Mouse (Mus musculus): Measurements from ENCODE around the gene Sez6. TPM values are rescaled to one million over a fixed set of nuclear protein-coding genes. Genes with fewer than 3 reads are reported as not detected.

The Sez6 gene
- total RNA-seq, 2 experiments from 2014 or later, result 145 to 154 TPM

DNA sequence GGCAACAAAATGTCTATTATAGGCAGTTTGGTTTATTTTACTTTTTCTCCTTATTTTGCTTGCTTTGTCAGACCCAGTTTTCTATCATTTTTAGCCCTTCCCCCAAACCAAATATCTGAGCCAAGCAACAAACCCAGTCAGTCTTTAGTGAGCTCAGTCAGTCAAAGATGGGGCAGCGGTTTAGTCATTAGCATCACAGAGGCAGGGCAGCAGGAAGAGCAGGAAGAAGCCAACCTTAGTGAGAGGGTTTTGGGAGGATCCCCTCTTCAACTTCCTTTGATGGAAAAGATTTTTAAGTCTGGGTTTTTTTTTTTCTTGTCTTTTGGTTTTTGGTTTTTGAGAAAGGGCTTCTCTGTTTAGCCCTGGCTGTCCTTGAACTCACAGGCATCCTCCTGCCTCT is 25.9 kb upstream of the Sez6 start:
- DNase-seq (ENCODE audit: low spot score in 2 of 2), result no peak

DNA sequence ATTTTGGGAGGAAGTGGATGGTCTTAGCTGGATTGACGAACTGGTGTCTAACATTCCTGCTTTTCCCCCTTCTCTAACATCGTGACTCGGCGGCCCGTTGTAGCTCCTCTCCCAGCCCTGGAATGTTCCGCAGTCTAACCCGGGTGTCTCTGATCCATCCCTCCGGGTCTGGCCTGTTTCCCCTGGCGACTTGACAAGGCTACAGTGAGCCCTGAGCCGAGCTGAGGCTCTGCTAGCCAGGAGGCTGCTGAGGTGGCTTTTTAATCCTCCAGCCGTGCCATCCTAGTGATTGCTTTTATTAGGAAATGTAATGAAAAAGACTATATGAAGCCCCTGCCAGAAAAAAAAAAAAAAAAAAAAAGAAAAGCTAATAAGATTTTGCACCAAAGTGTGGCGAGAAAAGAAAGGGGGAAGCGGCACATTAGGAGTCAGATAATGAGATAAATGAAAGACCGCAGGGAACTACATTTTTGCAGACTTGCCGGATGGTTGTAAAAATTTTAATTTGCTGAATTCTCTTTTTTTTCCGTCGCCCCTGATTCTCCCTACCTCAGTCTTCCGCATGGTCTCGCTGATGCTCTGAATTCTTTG is 24.4 kb upstream of the Sez6 start:
- DNase-seq (ENCODE audit: low spot score in 2 of 2), result no peak

DNA sequence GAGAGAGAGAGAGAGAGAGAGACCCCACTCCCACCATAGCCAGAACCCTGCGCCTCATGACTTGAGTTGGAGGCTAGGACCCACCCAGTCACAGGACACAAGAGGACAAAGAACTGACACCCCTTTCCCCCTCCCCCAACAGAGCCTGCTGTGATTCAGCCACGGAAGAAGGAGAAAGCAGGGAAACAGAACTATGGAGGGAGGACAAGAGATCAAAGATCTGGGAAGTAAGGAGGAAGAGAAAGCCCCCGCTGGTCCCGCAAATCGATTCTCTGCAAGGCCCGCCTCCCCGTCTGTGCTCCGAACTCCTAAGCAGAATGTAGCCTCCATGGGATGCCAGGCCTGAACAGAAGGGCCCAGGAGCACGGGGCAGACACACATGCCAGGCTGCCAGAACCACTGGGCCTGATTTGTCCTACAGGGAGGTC is 23.8 kb upstream of the Sez6 start:
- DNase-seq (ENCODE audit: low spot score in 2 of 2), result no peak

DNA sequence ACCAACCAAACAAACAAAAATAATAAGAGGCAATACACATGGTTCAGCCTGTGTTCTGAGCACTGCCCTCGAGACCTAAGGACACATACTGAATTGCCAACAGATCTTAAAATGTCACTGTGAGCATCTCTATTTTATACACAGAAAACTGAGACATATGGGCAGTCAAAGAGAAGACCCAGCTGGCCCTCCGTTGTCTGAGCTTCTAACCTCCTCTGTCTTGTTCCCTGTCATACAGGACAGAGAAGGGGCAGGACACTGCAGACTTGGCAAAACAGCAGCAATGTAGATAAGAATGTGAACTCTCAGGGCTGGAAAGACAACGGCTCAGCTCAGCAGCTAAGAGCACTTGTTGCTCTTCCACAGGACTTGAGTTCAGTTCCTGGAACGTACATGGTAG is 22.1 kb upstream of the Sez6 start:
- DNase-seq (ENCODE audit: low spot score in 2 of 2), result no peak

DNA sequence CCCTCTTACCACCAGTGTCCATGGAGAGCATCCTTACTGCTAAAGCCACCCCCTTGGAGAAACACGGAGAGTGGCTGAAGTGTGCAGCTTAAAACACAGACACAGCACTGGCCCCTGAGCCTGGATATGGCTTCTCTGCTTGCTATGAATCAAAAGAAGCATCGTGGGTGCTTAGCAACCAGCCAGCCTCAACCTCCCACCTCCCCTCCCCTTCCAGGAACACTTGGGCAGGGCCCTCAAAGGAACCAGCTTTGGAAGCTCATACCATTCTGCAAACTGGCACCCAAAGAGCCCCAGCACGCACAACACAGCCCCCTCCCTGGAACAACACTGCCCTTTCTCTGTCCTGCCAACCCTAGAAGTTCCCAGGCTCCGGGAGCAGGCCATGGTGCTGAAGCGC is 21.2 kb upstream of the Sez6 start:
- DNase-seq (ENCODE audit: low spot score in 2 of 2), result no peak

DNA sequence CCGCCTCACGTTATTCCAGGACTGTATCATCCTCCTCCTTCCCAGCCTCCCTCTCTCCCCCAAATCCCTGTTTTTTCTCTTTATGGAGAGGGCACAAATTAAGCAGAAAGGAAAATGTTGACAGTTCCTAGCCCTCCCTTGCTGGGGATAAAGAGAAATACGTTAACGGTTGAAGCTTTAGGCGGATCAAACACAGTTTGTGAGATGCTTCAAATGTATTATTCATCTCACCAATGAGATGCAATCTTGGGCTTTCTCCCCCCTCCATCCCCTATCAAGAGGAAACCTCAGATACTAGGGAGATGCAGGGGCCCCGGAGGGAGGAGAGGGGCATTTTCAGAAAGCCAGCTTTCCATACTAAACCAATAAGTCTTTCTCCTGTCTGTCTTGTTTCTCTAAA is 20.8 kb upstream of the Sez6 start:
- DNase-seq (ENCODE audit: low spot score in 2 of 2), result no peak

DNA sequence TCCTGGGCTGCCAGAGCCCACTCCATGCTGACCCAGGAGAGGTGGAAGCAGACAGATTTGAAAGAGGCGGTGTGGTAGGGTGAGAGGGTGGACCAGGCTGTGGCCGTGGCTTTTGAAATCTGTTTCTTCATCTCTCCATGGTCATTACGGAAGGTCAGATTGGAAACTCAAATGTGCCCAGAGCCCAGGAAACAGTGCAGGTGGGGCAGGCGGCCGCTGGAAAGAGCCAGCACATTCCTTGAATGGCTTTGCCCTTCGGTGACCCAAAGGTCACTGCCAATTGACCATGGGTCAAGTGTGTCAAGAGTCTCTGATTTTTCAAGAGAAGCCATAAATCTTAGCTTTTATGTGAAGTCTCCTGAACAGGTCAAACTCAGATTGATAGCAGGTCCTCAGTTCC is 17.1 kb upstream of the Sez6 start:
- no peak for DNase-seq (ENCODE audit: low spot score in 2 of 2)

DNA sequence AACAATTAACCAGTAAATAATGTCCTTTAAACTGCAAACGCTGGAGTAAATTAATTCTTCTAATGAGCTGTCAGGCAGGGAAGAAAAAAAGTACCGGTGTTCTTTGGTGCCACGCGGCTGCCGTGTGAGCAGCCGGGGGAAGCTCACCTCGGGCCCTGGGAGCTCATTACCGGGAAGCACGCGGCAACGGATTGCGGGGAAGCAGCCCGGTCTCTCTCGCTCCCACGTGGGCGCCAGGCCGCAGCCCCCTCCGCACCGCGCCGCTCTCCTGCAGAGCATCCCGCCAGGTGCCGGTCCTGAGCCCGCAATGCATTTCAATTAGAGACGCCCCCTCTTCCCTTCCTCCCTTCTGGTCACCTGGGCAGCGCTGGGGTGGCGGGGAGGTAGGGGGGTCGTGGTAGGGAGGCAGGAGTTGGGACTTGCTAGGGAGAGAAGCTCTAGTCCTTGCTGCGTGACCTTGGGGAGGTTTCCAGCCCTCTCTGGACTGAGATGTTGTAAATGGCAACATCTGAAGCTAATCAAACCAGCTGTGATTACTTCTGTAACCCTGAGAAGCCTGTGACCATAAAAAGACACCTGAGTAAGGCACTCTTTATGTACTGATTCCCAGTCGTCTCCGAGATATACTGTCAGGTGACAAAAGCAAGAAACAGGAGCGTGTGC is 15.9 kb upstream of the Sez6 start:
- DNase-seq (ENCODE audit: low spot score in 2 of 2), result no peak

DNA sequence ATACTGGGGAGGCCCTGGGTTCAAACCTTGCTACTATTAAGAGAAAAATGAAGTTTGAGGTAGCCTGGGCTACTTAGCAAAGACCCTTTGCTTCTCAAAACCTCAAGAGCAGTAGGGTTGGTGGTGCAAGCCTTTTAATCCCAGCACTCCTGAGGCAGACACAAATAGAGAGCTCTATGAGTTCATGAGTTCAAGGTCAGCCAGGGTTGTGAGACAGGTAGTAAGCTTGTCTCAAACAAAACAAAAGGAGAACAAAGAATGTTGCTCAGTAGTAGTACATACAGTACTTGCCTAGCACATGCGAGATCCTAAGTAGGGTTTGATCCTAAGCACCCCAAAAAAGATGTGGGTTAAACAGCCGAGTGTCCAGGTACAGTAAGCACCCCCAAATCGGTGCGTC is 13.9 kb upstream of the Sez6 start:
- no peak for DNase-seq (ENCODE audit: low spot score in 2 of 2)

DNA sequence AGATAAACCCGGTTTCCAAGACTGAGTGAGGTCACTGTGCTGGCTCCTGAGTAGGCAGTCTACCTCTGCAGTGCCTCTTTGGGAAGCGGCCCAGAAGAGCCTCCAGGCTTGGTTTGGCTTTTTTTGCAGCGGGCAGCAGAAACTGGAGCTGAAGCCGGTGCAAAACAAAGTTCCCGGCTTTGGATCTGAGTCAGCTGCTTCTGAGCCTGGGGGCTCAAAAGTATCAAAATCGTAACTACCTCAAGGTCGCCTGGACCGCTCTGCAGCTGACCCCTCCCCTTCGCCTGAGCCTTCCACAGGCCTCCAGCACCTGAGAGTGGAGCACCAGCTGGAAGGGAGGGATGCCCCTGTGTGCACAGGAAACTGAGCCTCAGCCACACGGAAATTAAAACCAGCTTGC is 13.4 kb upstream of the Sez6 start:
- DNase-seq (ENCODE audit: low spot score in 2 of 2), result no peak

DNA sequence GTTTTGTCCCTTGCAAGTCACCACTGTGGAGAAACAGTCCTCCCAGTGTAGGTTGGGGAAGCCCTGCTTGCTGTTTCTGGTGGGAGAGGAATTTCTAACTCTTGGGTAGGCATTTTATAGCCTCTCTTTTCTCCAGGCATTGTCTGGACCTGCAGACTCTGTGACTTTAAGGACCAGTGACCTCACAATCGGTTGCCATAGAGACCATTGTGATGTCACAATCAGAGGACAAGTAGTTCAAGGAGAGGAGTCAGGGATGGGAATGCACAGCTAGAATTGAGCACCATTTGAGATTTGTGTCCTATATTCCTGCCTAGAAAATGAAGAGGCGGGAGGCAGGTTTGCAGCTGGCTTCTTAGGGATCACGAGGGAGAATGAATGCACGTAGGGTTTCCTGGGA is 7.3 kb upstream of the Sez6 start:
- DNase-seq (ENCODE audit: low spot score in 2 of 2), result no peak

DNA sequence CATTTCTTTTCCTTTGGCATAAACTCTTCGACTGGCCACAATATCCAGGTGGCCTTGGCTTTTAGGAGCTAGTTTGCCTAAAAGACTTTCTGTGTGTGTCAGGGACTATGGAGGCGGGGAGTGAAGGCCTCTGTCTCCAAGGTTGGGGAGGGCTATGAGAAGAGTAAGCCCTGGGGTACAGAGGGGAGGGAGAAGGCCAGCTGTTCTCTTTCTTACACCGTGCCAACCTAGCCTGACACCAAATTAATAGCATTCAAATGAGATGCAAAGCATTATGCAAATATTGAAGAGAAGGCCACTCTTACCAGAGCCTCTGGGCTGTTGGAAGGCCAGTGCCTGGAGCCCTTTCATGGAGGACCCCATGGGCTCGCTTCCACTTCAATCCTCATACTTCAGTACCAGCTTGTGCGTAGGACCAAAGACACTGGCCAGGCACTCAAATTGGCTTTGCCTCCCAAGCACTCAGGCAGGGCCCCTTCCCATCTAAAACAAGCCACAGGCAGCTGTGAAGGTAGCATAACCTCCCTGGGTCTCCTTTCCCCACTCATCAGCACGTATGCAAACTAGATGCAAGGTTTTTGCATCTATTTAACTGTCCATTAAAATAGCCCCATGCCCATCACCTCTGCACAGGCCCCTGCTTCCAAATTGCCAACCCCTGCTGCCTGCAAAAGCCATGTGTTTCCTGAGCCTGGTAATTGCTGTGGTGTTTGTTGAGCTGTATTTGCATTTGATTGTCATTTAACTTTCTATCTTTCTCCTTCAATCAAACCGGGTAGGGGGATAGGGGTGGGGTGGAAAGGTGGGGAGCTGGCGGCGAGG is 4.6 kb upstream of the Sez6 start:
- DNase-seq (ENCODE audit: low spot score in 2 of 2), result no peak

DNA sequence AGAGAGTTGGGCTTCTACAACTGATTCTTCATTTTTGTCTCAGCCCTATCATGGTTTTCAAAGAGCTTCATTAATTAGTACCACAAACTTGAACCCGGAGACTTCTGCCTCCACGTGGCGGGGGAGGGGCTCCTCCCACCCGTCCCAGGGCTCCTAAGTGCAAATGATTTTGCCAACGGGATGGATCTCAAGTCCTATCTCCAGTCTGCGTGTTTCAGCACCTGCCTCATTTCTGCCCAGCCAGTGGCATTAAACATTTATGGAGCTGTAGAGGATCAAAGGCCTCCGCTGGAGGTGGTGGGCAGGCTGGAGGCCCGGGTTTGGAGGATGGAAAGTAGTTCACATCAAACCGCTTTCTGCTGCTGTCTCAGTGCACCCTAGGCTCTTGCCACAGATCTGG is 3.9 kb upstream of the Sez6 start:
- DNase-seq (ENCODE audit: low spot score in 2 of 2), result no peak

DNA sequence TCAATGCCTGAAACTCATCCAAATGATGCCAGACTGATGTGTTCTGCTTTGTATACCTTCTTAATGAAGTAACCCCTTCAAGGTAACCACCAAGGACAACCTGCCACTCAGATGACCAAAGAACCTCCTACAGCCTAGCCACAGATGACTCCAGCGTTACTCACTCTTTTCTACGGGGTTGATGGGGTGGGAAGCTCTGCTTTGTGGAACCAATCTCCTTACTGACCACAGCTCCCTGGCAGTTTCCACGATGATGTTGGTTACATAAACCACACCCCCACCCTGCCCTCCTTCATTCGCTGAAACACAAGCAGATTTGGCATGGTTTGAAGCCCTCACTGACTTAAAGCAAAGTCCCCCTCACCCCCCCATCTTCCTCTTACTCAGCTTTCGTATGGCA is 2.8 kb upstream of the Sez6 start:
- no peak for DNase-seq (ENCODE audit: low spot score in 2 of 2)

DNA sequence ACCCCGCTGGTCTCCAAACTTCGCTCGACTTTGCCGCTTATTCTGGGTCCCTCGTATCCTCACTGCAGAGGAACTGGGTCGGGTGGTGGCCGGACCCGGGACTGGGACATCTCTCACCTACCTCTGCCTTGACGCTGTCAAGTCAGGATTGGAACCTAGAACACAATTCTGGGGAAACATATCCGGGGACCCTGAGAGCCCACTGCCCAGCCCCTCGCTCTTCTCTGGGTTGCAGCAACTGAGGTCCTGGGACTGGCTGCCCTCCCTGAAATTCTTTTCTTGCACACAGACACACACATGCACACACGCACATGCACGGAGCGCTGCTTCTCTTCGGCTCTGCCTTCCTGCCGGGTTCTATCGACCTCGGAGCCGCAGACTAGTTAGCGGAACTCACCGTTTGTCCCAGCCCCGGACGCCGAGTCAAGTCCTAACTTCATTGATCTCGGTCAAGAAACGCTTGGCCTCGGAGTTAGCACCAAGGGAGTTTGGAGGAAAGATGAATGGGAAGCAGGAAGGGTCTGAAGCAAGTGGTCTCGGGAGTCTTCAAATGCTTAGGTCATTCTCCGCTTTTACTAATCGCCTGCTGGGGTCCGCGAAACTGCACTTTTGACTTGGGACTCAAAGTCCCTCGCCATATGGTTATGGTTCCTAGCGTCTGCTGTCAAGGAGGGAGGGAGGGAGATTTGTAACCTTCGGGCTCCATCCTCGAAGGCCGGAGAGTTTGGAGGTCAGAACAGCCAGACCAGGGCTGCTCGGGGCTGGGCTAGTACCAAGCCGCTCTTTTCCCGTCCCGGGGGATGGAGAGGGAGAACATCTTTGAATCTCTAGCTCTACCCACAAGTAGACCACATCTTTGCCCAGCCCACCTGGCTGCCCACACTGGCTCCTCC is 1.2 kb downstream of the Sez6 start:
- no peak for DNase-seq (ENCODE audit: low spot score in 2 of 2)

DNA sequence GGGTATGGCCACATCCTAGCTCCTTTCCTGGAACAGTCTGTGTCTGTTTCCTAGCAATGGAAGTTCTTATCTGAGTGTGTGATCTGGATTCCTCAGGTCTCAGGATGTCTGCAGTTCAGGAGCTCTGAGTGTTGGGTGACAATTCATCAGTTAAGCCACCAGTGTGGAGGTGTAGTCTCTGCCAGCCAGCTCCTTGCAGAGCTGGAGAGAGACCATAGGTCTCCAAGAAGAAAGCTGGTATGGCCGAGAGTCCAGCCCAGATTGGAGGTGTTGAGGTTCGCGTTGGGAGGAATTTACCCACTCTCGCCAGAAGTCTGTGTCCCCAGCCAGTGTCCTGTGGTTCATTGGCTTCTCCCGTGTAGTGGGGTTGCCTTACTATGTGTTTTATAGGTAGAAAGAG is 2.0 kb downstream of the Sez6 start:
- DNase-seq (ENCODE audit: low spot score in 2 of 2), result no peak

DNA sequence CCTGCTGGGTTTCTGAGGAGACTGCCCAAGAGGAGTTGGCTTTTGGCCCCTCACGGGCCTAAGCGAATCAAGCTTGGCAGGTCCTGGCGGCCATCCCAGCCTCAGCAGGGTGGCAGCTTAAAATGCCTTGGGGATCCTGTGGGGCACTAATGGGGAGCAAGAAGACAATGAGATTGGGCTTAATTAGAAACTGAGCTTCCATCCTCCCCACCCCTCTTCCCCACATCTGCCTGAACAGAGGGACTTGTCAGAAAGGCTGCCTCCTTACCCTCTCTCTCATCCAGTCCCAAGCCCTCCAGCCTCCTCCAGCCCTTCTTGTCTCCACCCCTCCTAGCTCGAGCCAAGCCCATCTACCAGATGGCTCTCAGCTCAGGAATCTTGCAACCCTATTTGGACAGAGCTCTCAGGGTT is 3.5 kb downstream of the Sez6 start:
- DNase-seq (ENCODE audit: low spot score in 2 of 2), result no peak

DNA sequence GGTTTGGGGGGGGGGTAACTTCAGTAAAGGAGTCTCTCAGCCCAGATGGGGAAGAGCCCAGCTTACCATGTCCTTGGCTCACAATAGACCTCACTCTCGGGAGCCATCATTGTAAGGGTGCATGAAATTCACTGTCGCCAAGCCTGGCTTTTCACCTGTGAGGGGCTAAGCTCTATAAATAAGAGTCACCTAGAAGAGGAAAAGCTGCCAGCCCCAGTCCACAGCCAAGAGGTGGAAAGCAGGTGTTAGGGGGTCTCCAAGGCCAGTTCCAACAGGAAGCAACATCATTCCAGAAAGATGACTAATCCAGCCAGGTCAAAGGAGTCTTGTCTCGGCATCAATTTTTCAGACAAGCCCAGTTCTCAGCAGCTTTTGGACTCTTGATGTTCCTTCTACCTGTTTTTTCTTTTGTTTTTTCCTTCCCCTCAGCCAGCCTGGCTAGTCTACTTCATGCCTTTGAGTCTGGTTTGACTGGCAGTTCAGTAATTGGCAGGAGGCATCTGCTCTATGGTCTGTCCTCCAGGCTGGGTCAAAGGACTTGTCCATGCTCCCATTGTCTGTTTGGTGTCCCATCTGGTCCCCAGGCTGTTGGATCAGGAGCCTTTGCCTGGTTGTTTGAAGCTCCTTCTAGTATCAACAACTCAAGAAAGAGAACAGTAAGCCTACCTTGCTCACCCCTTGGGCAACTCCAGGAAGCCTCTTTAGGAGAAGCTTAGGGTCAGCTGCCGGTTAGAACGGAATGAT is 4.1 kb downstream of the Sez6 start:
- DNase-seq (ENCODE audit: low spot score in 2 of 2), result no peak

DNA sequence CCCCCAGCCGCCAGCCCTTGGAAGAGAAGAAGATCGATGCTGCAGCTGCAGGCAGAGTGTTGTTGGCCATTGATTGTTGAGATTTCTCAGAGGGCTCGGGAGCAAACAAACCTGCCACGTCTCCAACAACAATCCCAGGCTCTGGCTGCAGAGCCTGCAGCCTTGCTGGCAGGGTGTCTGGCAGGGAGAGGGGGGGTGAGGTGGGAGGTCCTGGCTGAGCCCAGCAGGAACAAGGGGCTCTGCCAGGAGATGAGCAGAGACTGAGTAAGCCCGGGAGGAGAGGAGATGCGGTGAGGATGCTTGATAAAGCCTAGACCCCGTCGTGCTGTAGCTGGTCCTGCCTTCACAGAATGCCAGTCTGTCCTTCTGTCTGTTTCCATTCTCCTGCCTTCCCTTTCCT is 6.2 kb downstream of the Sez6 start:
- no peak for DNase-seq (ENCODE audit: low spot score in 2 of 2)

DNA sequence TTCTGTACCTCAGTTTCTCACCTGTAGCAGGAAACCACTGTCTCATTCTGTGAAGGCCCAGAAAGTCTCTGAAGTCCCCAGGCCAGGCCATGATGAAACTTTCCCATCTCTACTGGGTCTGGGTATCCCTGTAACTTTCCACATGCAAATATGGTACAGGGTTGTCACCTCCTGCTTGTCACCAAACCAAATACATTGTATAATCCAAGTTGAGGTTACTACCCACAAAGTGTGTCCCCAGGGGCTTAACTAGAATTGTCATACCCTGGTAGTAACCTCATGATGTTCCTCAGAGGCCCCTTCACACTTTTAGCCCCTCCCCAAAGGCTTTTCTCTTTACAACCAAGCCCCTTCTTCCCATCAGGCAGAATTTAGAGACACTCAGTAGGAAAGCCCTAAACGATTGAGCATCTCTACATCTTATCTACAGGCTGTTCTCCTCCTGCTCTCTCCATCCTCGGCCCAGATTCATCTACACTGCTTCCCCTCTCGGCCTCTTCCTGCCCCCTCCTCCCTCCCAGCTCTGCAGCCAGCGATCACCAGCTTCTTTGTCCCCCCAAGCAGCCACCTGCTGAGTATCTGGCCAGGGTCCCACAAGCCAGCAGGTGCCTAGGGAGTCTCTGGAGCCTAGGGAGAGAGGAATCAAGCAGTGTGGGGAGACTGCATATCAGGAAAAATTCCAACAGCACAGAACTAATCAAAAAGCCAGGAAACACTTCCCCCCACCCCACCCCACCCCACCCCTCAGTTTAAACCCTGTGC is 7.2 kb downstream of the Sez6 start:
- DNase-seq (ENCODE audit: low spot score in 2 of 2), result no peak

Data from left cerebral cortex, adult 18-20 months (tissue).